Mouse (Mus musculus) MEL (cell line): ENCODE measurements around the gene Gdf1. TPM values are rescaled to one million over a fixed set of nuclear protein-coding genes. Genes with fewer than 3 reads are reported as not detected.

ENCODE experiments used
- DNase-seq: peaks from one replicate; pipeline ENCODE4 v3.0.0; 2011; ENCODE audit warnings: low read depth, low spot score
- H3K27ac ChIP-seq: 2 replicates; pipeline ENCODE4 v1.5.1; 2012; ENCODE audit warnings: low read depth, mild to moderate bottlenecking, control low read depth, low read length, moderate library complexity; ENCODE audit not compliant: control insufficient read depth
- H3K27me3 ChIP-seq, 2 experiments: fragments of 150-350 bp in 1 of 2; sonication (generic) in 1 of 2; 2 replicates each; pipeline ENCODE4 v1.6.1; 2012; ENCODE audit warnings: low read length in 2 of 2, mild to moderate bottlenecking in 2 of 2, improper control_type of control experiment in 1 of 2, moderate library complexity in 1 of 2; ENCODE audit not compliant: insufficient read depth in 2 of 2, control insufficient read depth in 1 of 2
- H3K36me3 ChIP-seq, 2 experiments: 2 replicates each; pipeline ENCODE4 v1.6.1; 2012 to 2014; ENCODE audit warnings: low read length in 2 of 2, improper control_type of control experiment in 1 of 2, inconsistent platforms in 1 of 2, mild to moderate bottlenecking in 1 of 2; ENCODE audit not compliant: insufficient read depth in 2 of 2, control insufficient read depth in 1 of 2
- H3K4me1 ChIP-seq, 2 experiments: fragments of 150-350 bp in 1 of 2; sonication (generic) in 1 of 2; 2 replicates each; pipeline ENCODE4 v1.6.1; 2012; ENCODE audit warnings: low read length in 2 of 2, improper control_type of control experiment in 1 of 2, mild to moderate bottlenecking in 1 of 2; ENCODE audit not compliant: insufficient read depth in 2 of 2, control insufficient read depth in 1 of 2
- H3K4me3 ChIP-seq, 2 experiments: fragments of 150-350 bp in 1 of 2; sonication (generic) in 1 of 2; 2 replicates each; pipeline ENCODE4 v1.5.1; 2012; ENCODE audit warnings: low read depth in 2 of 2, low read length in 2 of 2, mild to moderate bottlenecking in 2 of 2, moderate library complexity in 2 of 2, control low read depth in 1 of 2, improper control_type of control experiment in 1 of 2; ENCODE audit not compliant: control insufficient read depth in 1 of 2, insufficient read depth in 1 of 2
- H3K79me2 ChIP-seq: 2 replicates; pipeline ENCODE4 v1.6.1; 2012; ENCODE audit warnings: mild to moderate bottlenecking, low read length, moderate library complexity; ENCODE audit not compliant: control insufficient read depth, poor library complexity, insufficient read depth
- H3K9ac ChIP-seq: 2 replicates; pipeline ENCODE4 v1.6.1; 2012; ENCODE audit warnings: low read depth, mild to moderate bottlenecking, control low read depth, low read length, moderate library complexity; ENCODE audit not compliant: control insufficient read depth, poor library complexity, severe bottlenecking
- H3K9me3 ChIP-seq: fragments of 150-350 bp; sonication (generic); replicated peaks from 2 replicates; pipeline ENCODE4 v1.6.1; 2012; ENCODE audit warnings: mild to moderate bottlenecking, low read length, improper control_type of control experiment, moderate library complexity; ENCODE audit not compliant: insufficient read depth
- CHD1 ChIP-seq: IDR thresholded peaks from 2 replicates; pipeline ENCODE4 v1.6.1; 2012; ENCODE audit warnings: low read depth, mild to moderate bottlenecking, inconsistent platforms, low read length, improper control_type of control experiment
- CTCF ChIP-seq, 3 experiments: IDR thresholded peaks in 2 of 3; conservative IDR thresholded peaks in 1 of 3; 2 replicates each; pipeline ENCODE4 v1.5.1; 2011 to 2012; ENCODE audit warnings: low read length in 3 of 3, low read depth in 2 of 3, mild to moderate bottlenecking in 2 of 3, improper control_type of control experiment in 1 of 3, inconsistent platforms in 1 of 3, mixed read lengths in 1 of 3, moderate library complexity in 1 of 3; ENCODE audit not compliant: control insufficient read depth in 1 of 3, insufficient read depth in 1 of 3, poor library complexity in 1 of 3, severe bottlenecking in 1 of 3
- EP300 ChIP-seq, 2 experiments: IDR thresholded peaks; 2 replicates each; pipeline ENCODE4 v1.6.1; 2011; ENCODE audit warnings: improper control_type of control experiment in 2 of 2, low read length in 2 of 2, low read depth in 1 of 2, mild to moderate bottlenecking in 1 of 2
- GABPA ChIP-seq: IDR thresholded peaks from 2 replicates; pipeline ENCODE4 v1.6.1; 2012; ENCODE audit warnings: low read depth, mild to moderate bottlenecking, inconsistent platforms, low read length, improper control_type of control experiment, moderate library complexity
- GATA1 ChIP-seq: IDR thresholded peaks from 2 replicates; pipeline ENCODE4 v1.6.1; 2011; ENCODE audit warnings: low read depth, low read length, improper control_type of control experiment
- KAT2A ChIP-seq: conservative IDR thresholded peaks from 2 replicates; pipeline ENCODE4 v1.6.1; 2012; ENCODE audit warnings: low read depth, low read length, improper control_type of control experiment, inconsistent platforms
- MAFK ChIP-seq: IDR thresholded peaks from 2 replicates; pipeline ENCODE4 v1.6.1; 2011; ENCODE audit warnings: low read depth, mild to moderate bottlenecking, low read length, improper control_type of control experiment, borderline replicate concordance
- NELFE ChIP-seq: IDR thresholded peaks from 2 replicates; pipeline ENCODE4 v1.6.1; 2011; ENCODE audit warnings: low read depth, low read length, improper control_type of control experiment
- POLR2A ChIP-seq, 2 experiments: IDR thresholded peaks; 2 replicates each; pipeline ENCODE4 v1.6.1; 2011 to 2012; ENCODE audit warnings: low read length in 2 of 2, mild to moderate bottlenecking in 2 of 2, control low read depth in 1 of 2, improper control_type of control experiment in 1 of 2, low read depth in 1 of 2, moderate library complexity in 1 of 2; ENCODE audit not compliant: control insufficient read depth in 1 of 2, insufficient read depth in 1 of 2, poor library complexity in 1 of 2
- POLR2AphosphoS2 ChIP-seq: IDR thresholded peaks from 2 replicates; pipeline ENCODE4 v1.6.1; 2011; ENCODE audit warnings: low read length, improper control_type of control experiment
- RAD21 ChIP-seq: IDR thresholded peaks from 2 replicates; pipeline ENCODE4 v1.6.1; 2011; ENCODE audit warnings: mild to moderate bottlenecking, low read depth, low read length, improper control_type of control experiment
- RCOR1 ChIP-seq: IDR thresholded peaks from 2 replicates; pipeline ENCODE4 v1.6.1; 2012; ENCODE audit warnings: low read depth, mild to moderate bottlenecking, inconsistent platforms, low read length, improper control_type of control experiment
- TAL1 ChIP-seq: IDR thresholded peaks from 2 replicates; pipeline ENCODE4 v1.6.1; 2012; ENCODE audit warnings: mild to moderate bottlenecking, inconsistent platforms, low read length, moderate library complexity, mixed read lengths
- UBTF ChIP-seq: IDR thresholded peaks from 2 replicates; pipeline ENCODE4 v1.6.1; 2012; ENCODE audit warnings: low read depth, mild to moderate bottlenecking, inconsistent platforms, low read length, improper control_type of control experiment, moderate library complexity, borderline replicate concordance; ENCODE audit not compliant: insufficient read depth
- USF1 ChIP-seq: IDR thresholded peaks from 2 replicates; pipeline ENCODE4 v1.6.1; 2014; ENCODE audit warnings: low read depth, mild to moderate bottlenecking, inconsistent platforms, low read length, improper control_type of control experiment, moderate library complexity
- polyA plus RNA-seq, 2 experiments: library from polyadenylated mRNA; stranded (reverse) in 1 of 2; unstranded in 1 of 2; fragments of >175 nt in 1 of 2; fragments of >200 nt in 1 of 2; gene quantifications; 2 replicates each; pipeline versions ENCODE4 v1.2.1 to v1.2.4; 2012; ENCODE audit warnings: low replicate concordance in 2 of 2, low read depth in 1 of 2; ENCODE audit not compliant: insufficient read length in 2 of 2, insufficient read depth in 1 of 2, missing spikeins in 1 of 2
- total RNA-seq: library from RNA; depleted of rRNA; stranded (reverse); fragments of 300-350 nt; gene quantifications from 2 replicates; pipeline ENCODE4 v1.2.3, GENCODE M21; 2012

Gene Gdf1
- total and polyA plus RNA-seq, 3 experiments = 1.9 to 2.6 TPM; not detected in 1

- TF ChIP-seq CHD1 (no peak), RCOR1 (peak; percentile 81), NELFE (no peak), POLR2A (IDR thresholded peaks at IDR 0.05; ENCODE audit: control insufficient read depth in 1 of 2, insufficient read depth in 1 of 2, low read depth in 1 of 2, low read length in 2 of 2, poor library complexity in 1 of 2) (no peak), POLR2AphosphoS2 (peak; percentile 58; the same call in 1 of the 2 replicates), RAD21 (no peak), EP300 (IDR thresholded peaks at IDR 0.05; ENCODE audit: low read depth in 1 of 2, low read length in 2 of 2) (peak; percentile 95 to 97), UBTF (no peak), MAFK (no peak; the same call in 1 of the 2 replicates), TAL1 (peak; percentile 96), KAT2A (no peak; the same call in 1 of the 2 replicates), USF1 (0 out of 2 replicates have a peak, but pooled peaks have one; percentile 42)
Observed at GRCm38 (mm10) chr8:70327512-70327911, 2.1 kb upstream of the Gdf1 start (continued).

- H3K4me3 ChIP-seq = no peak overlapping the region
- peaks cover 13% of the 10 kb centered on the region in 2 experiments for H3K4me1 ChIP-seq
- H3K79me2 ChIP-seq = no peaks in the 10 kb centered on the region
- H3K27me3 ChIP-seq = no peaks in the 10 kb centered on the region
- TF ChIP-seq GATA1 (no peak), POLR2AphosphoS2 (peak; percentile 33; the same call in 1 of the 2 replicates)
- no peak overlapping the region for H3K27ac ChIP-seq
- no peak overlapping the region for H3K9ac ChIP-seq
- H3K9me3 ChIP-seq = no peaks in the 10 kb centered on the region
- H3K36me3 ChIP-seq = peaks cover 10 to 12% of the 10 kb centered on the region in 2 experiments
- no peak for DNase-seq
Observed at GRCm38 (mm10) chr8:70329835-70330740, 471 bp downstream of the Gdf1 start.

- Histone ChIP-seq H3K4me1 (peaks cover 13% of the 10 kb centered on the region in 2 experiments), H3K9ac (no peak overlapping the region), H3K79me2 (no peaks in the 10 kb centered on the region), H3K36me3 (peaks cover 10 to 16% of the 10 kb centered on the region in 2 experiments), H3K27ac (no peak overlapping the region), H3K9me3 (no peaks in the 10 kb centered on the region), H3K4me3 (no peak overlapping the region), H3K27me3 (no peaks in the 10 kb centered on the region)
- DNase-seq = no peak
- 0 out of 6 replicates have a peak, but pooled peaks of 1 of the 3 experiments have one; percentile 1 for TF ChIP-seq CTCF (IDR thresholded peaks at IDR 0.05 in 2 of 3, conservative IDR thresholded peaks at IDR 0.05 in 1 of 3; ENCODE audit: control insufficient read depth in 1 of 3, insufficient read depth in 1 of 3, low read depth in 2 of 3, low read length in 3 of 3, poor library complexity in 1 of 3, severe bottlenecking in 1 of 3)
- TF ChIP-seq GABPA = no peak
Observed at GRCm38 (mm10) chr8:70330741-70331364, 1.2 kb downstream of the Gdf1 start.
